Mouse (Mus musculus): ENCODE data around the gene Oard1.

DNA sequence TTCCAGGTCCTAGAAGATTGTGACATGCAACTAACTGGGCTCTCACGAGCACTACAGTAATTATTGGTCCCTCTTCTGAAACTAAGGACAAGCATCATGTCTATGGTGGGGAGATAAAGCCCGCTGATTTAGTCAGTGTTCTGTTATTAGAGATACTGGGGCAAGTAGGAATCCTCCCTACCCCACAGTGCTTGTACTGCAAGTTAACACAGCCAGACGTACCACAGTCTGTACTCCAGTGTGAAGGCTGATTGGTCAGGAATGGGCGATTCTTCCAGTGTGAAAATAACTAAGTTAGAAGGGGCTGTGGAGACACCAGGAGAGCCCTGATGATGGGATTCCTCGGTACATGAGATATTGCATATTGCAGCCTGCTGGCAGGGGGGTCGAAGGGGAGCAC lies 7.7 kb downstream of the Oard1 start:
- TF ChIP-seq GATA1 (IDR thresholded peaks at IDR 0.05; ENCODE audit: borderline replicate concordance, low read length) (no peak), FLI1 (IDR thresholded peaks at IDR 0.05; ENCODE audit: low read length) (no peak)

Data from megakaryocyte, embryonic 14.5 days (primary cell).